Mouse (Mus musculus): ENCODE data around the gene Arhgef39.

Arhgef39 gene

GRCm38 (mm10) chr4:43499407-43500333, at the start of gene Arhgef39:
Gene Arhgef39, minus strand, starts transcription at chr4:43499695.
- peak; percentile 78 for DNase-seq

DNA sequence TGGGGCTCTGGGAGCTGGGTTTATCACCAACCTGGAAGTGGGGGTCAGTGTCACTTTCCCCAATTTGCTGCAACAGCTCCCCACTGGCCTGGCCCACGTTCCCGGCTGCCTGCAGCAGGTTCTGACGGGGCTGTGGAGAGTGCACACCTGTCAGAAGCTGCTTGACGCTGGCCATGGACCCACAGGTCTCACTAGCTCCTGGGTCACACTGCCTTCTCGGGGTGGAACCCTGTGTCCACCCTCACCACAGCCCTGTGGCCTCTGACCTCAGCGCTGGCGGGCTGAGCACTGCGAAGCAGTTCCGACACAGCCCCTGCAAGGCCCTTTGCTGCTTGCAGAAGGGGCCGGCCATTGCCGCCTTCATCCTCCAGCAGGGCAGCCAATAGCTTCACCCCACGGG, 49.6 kb upstream of the Arhgef39 start:
- DNase-seq: no peak

GRCm38 (mm10) chr4:43547160-43547559, 47.7 kb upstream of the Arhgef39 start:
- DNase-seq: no peak

DNA sequence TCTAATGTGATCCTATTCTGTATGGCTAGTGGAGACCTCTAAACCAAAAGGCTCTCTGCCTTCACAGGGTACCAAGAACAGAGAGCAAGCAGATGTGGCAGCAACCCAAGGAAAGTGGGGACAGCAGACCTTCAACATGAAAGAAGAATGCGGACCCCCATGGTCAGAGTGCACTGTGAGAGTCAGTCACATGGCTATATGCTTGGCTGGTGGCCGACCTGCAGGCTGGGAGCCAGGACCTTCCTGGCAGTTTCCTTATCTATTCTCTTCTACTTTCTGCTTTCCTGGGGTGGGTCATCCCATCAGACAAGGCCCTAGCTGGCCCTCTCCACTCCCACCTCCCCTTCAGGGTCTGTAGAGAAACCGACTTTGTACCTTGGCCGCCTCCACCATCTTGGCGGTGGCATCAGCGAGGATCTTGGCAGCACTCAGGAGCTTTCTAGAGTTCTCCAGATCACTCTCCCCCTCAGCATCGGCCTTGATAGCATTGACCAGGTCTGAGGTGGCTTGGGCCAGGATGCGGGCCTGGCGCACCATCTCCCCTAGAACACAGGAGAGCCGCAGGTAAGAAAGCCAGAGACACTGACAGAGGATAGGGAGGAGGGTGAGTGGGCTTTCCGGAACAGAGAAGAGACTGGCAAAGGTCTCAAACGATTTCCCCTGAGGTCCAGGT, 47.0 kb upstream of the Arhgef39 start:
- no peak for DNase-seq

GRCm38 (mm10) chr4:43542044-43542443, 42.5 kb upstream of the Arhgef39 start:
- no peak for DNase-seq

- DNase-seq: no peak
Observed at GRCm38 (mm10) chr4:43536031-43536430, 36.5 kb upstream of the Arhgef39 start.

DNA sequence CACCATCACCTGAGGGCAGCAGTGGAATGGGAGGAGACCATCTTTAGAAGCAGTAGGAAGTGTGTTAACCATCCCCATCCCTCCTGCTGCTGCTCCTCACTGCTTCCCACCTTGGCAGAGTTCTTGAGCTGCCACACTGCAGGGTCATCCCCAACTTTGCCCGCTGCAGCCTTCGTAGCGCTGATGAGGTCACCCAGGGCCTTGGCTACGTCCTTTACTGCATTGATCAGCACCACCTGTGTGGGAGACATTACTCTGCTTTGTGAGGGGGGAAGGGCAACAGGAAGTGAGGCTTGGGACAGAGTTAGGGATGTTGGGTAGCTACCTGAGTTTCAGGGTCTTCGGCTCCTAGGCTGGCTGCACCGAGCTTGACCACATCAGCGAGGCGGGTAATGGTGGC, 36.1 kb upstream of the Arhgef39 start:
- no peak for DNase-seq

GRCm38 (mm10) chr4:43533270-43533669, 33.8 kb upstream of the Arhgef39 start:
- DNase-seq: no peak

- peak; percentile 84 for DNase-seq
Observed at GRCm38 (mm10) chr4:43530581-43530980, 31.1 kb upstream of the Arhgef39 start.

GRCm38 (mm10) chr4:43530081-43530501, 30.6 kb upstream of the Arhgef39 start:
- DNase-seq: no peak

DNA sequence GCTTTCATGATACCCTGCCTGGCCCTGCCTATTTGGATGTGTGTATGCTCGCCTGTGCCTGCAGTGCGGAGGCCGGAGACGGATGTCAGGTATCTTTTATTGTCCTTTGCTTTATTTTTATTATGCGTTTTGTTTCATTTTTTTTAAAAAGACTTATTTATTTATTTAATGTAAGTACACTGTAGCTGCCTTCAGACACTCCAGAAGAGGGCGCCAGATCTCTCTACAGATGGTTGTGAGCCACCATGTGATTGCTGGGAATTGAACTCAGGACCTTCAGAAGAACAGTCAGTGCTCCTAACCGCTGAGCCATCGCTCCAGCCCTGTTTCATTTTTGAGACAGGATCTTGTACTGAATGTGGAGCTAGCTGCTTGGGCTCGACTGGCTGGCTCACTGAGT, 29.0 kb upstream of the Arhgef39 start:
- no peak for DNase-seq

GRCm38 (mm10) chr4:43527880-43528279, 28.4 kb upstream of the Arhgef39 start:
- DNase-seq: no peak

- peak; percentile 89 for DNase-seq
Observed at GRCm38 (mm10) chr4:43519956-43520355, 20.5 kb upstream of the Arhgef39 start.

DNA sequence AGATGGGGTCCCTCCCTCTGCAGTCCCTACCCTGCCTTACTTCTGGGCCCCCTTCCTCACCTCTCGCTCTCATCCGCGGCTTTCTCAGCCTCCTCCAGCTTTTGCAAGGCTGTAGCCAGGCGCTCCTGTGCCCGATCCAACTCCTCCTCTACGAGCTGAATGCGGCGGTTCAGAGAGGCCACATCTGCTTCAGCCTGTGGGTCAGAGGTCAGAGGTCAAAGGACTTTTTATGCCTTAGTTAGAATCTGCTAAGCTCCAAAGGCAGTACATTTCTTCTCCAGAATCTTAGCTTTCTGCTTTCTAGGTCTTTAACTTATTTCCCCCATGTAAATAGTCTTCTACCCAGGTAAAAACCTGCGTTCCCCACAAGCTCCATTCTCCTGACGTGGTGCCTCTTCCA, 20.1 kb upstream of the Arhgef39 start:
- no peak for DNase-seq

DNA sequence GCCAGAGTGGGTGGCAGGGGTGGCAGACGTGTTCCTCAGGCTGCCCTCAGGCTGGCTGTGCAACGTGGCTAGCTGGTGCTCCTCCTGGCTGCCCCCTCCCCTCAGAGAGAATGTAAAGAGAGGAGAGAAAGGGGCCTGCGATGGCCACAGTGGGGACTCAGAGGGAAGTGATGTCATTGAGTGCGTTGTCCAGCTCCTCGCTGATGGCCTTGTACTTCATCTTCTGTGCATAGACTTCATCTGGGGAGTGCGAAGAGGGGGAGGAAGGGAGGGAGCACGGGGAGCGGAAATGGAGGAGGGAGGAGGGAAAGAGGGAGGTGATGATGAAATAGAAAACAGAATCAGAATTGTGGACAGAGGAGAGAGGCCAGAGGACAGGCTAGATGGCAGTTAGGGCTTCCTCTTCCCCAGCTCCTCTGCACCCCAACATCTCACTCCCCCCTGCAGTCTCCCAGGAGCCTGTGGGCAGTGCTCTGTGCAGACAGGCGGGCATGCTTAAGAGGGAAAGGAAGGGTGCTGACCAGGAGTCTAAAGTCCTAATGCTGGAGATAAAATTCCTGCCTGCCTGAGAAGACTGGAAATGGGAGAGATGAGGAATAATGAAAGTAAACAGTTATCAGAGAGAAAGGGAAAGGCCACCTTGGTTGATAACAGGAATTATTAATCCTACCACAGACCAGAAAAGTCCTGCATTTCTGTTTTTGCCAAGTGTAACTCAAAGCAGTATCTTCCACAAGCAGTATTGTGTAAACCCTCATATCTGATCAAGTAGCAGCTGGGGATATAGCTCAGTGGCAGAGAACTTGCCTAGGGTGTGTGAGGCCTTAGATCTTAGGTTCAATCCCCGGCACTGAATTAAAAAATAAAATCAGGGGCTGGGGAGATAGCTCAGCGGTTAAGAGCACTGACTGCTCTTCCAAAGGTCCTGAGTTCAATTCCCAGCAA, 16.5 kb upstream of the Arhgef39 start:
- no peak for DNase-seq

DNA sequence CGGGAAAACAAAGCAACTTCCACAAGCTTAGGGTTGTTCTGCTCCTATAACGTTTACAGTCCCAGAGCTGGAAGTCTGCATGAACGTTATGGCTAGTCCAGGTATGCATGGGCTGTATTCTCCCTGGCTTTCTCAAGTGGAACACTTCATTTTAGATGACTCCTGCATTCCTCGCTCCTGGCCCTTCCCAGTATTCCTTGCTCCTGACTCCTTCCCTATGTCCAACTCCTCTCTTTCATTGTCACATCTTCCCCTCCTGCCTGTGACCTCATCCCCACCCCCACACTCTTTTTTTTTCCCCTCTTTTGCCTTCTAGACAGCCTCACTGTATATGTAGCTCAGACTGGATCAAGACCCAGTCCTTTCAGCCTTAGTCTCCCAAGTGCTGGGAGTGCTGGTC, 14.3 kb upstream of the Arhgef39 start:
- DNase-seq: no peak

DNA sequence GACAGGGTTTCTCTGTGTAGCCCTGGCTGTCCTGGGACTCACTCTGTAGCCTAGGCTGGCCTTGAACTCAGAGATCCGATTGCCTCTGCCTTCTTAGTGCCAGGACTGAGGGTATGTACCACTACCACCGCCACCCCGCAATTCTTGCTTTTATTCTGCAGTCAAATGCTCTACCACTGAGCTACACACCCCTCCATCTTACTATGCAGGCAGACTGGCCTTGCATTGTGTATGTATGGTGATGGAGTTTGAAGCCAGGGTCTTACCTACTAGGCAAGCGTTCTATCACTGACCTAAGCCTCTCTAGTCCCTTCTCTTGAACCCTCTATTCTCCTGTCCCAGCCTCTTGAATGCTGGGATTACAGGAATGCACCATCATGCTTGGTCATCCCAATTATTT, 13.8 kb upstream of the Arhgef39 start:
- DNase-seq: no peak

DNA sequence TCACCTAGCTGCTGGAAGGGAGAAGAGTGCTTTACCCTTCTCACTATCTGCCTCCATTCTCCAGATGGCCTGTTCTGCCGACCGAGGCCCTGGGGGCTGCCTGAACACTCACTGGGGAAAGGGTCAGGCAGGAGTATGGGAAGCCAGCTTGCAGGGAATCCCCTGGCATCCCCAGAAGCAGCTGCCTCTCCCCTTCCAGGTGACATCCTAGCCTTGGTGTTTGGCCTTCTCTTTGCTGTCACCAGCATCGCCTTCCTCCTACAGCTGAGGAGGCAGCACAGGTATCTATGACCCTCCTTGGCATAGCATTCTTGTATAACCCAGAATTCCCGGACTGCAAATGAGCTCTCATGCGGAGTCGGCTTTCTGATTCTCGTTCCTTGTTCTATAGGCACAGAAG, 13.2 kb upstream of the Arhgef39 start:
- no peak for DNase-seq

- no peak for DNase-seq
Observed at GRCm38 (mm10) chr4:43511675-43512454, 12.4 kb upstream of the Arhgef39 start.

DNA sequence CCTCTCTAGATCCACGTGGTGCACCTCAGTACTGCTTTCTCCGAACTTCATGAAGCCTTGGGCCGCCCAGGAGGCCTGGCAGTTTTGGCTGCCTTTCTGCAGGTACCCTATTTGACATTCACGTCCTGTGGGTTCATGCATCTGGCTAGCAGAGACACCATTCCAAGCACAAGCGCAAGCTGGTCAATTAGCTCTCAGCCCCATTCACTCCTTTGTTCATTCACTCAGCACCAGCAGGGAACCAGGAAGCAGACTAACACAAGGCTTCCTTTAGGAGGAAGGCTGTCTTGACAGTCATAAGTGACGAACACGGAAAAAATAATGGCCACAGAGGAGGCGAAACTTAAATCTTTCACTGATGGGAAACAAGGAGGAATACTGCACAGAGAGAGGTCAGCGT, 9.6 kb upstream of the Arhgef39 start:
- no peak for DNase-seq

DNA sequence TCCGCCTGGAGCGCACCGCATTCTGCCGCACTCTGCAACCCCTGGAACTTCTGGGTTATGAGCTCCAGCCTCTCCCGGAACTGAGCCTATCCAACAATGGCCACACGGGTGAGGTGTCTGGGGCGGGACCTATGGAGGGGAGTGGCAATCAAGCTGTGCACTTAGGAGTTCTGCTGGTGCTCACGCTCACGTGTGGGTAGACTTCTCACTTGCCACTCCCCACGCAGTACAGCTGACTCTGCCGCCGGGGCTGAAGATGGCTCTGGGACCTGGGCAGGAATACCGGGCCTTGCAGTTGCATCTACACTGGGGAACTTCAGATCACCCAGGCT, 9.1 kb upstream of the Arhgef39 start:
- no peak for DNase-seq

DNA sequence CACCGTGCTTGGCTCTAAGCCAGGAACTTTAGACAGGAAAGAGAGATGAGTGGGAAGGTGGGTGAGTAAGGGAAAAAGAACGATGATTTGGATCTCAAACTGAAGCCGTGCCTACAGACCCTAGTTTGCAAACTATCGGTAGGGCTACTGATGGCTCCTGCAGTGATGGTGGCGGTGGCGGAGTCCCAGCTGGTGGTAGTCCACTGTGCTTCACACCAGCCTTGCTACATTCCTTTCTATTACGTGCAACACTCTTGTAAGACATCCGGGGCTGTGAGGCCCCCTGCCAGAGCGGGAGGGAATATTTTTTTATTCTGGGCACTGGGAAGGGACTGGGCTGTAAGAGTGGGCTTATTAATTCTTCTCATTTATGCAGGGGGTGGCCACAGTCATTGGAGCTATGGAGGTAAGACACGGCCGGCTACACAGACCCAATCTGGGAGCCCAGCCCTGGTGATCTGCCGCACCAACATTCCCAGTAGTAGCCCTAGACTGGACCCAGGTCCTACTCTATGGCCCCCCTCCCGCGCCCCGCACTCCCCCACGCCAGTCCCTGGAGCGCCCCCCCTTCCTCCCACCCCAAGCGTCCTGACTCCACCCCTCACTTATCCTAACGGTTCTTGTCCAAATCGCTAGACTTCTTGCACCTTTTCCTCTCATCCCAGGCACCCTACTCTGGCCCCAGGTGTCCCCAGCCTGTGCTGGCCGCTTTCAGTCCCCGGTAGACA, 8.6 kb upstream of the Arhgef39 start:
- DNase-seq: no peak
